Mouse (Mus musculus) forebrain, embryonic 13.5 days (tissue): ENCODE data around the gene Tcea3. TPM values are rescaled to one million over a fixed set of nuclear protein-coding genes. Genes with fewer than 3 reads are reported as not detected.

Experiments used
- ATAC-seq: fragments of 200-750 bp; cut with Nextera tagmentation; 2 replicates; pipeline ENCODE4 v1.8.0; 2017
- H3K27ac ChIP-seq: fragments of 300-500 bp; sonication (generic); 2 replicates; pipeline ENCODE4 v1.5.1; 2015; ENCODE audit warnings: inconsistent platforms, mild to moderate bottlenecking, moderate library complexity
- H3K27me3 ChIP-seq: fragments of 300-500 bp; sonication (generic); 2 replicates; pipeline ENCODE4 v1.6.1; 2015; ENCODE audit warnings: mild to moderate bottlenecking, inconsistent platforms
- H3K36me3 ChIP-seq: fragments of 300-500 bp; sonication (generic); 2 replicates; pipeline ENCODE4 v1.6.1; 2015; ENCODE audit warnings: mild to moderate bottlenecking, inconsistent platforms; ENCODE audit not compliant: poor library complexity, severe bottlenecking
- H3K4me1 ChIP-seq: fragments of 300-500 bp; sonication (generic); 2 replicates; pipeline ENCODE4 v1.6.1; 2015; ENCODE audit warnings: inconsistent platforms
- H3K4me2 ChIP-seq: fragments of 300-500 bp; sonication (generic); 2 replicates; pipeline ENCODE4 v1.6.1; 2015; ENCODE audit warnings: inconsistent platforms, mild to moderate bottlenecking, moderate library complexity
- H3K4me3 ChIP-seq: fragments of 300-500 bp; sonication (generic); 2 replicates; pipeline ENCODE4 v1.5.1; 2015; ENCODE audit warnings: mild to moderate bottlenecking, inconsistent platforms
- H3K9ac ChIP-seq: fragments of 300-500 bp; sonication (generic); 2 replicates; pipeline ENCODE4 v1.6.1; 2015; ENCODE audit warnings: mild to moderate bottlenecking, inconsistent platforms
- H3K9me3 ChIP-seq: fragments of 300-500 bp; sonication (generic); replicated peaks from 2 replicates; pipeline ENCODE4 v1.6.1; 2016; ENCODE audit warnings: inconsistent platforms
- WGBS: fragments of 180-500 bp; shearing (Covaris S2); methylation state at CpG from one replicate; pipeline ENCODE4 v1.1.7; 2015; 5-methylcytosine and 5-hydroxymethylcytosine counted together
- polyA plus RNA-seq: library from polyadenylated mRNA; unstranded; fragments of >200 nt; fragmentation: Nextera tagmentation; extraction: Ambion mirVana; gene quantifications from 2 replicates; pipeline ENCODE4 v1.2.1, GENCODE M21; 2015

Tcea3 gene
- polyA plus RNA-seq, 1 experiment from 2014 or later: 0.66 TPM

DNA sequence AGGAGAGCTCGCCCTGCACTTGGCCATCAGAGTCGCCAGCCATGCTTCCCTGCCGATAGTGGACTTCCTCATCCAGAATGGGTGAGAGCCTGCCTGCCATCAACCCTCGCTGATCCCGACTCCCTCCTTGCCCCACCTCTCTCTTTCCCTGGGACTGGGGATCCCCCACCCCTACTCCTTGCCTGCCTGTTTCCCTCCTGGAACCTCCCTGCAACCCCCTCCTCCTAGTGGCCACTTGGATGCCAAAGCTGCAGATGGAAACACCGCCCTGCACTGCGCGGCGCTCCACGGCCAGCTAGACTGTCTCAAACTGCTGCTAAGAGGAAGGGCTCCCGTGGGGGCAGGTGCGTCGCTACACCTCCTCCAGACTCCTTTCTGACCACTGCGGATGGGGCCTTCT, 7.4 kb upstream of the Tcea3 start:
- Histone ChIP-seq H3K27ac (no peak overlapping the region), H3K36me3 (no peaks in the 10 kb centered on the region), H3K9me3 (0 out of 2 replicates have a peak, but pooled peaks cover 3% of the 10 kb centered on the region), H3K27me3 (peaks cover 51% of the 10 kb centered on the region), H3K4me3 (no peak overlapping the region), H3K9ac (no peak overlapping the region), H3K4me1 (peaks cover 7% of the 10 kb centered on the region; the same call in 1 of the 2 replicates), H3K4me2 (no peak overlapping the region)
- 77% methylated on average over 14 of the region's 14 CpGs for WGBS
- ATAC-seq: no peak

DNA sequence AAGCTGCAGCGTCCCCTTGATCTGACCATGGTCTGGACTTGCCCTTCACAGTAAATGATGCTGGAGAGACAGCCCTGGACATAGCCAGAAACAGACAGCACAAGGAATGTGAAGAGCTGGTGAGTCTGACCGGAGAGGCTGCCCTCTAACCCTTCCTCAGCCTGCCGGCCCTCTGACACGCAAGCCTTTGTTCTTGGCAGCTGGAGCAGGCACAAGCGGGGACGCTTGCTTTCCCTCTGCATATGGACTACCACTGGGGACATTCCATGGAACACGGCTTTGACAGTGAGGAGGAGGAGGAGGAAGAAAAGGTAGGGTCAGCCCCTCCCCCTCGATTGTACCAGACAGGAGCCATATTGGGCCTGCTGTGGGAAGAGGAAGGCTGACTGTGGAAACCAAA, 6.6 kb upstream of the Tcea3 start:
- Histone ChIP-seq H3K27ac (no peak overlapping the region), H3K4me1 (peaks cover 9% of the 10 kb centered on the region; the same call in 1 of the 2 replicates), H3K9ac (no peak overlapping the region), H3K4me3 (no peak overlapping the region), H3K4me2 (no peak overlapping the region), H3K36me3 (no peaks in the 10 kb centered on the region), H3K27me3 (peaks cover 59% of the 10 kb centered on the region), H3K9me3 (0 out of 2 replicates have a peak, but pooled peaks cover 3% of the 10 kb centered on the region)
- 37% methylated on average over 8 of the region's 8 CpGs for WGBS
- no peak for ATAC-seq

DNA sequence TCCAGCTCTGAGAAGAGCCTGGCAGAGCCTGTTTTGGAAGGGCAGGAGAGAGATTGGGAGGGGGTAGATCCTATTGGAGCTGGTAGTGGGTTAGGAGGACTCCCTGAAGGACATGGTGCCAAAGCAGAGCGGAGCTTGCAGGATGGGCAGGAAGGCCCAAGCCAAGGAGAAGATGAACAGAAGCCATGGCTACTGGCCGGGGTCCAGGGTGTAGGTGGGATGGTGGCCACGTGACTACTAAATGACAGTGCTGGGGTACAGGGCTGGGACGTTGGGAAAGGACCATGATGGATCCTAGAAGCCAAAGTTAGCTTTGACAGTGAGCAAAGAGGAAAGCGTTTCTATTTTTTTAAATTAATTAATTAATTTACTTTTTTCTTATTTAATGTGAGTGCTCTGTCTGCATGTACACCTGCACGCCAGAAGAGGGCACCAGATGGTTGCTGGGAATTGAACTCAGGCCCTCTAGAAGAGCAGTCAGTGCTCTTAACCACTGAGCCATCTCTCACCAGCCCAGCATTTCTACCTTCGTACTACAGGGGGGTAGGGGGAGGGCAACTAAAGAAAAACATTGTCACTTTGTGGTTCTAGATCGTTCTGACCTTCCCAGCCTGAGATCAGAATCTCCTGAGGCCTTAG, 5.3 kb upstream of the Tcea3 start:
- Histone ChIP-seq H3K27me3 (peaks cover 68% of the 10 kb centered on the region), H3K9ac (no peak overlapping the region)

DNA sequence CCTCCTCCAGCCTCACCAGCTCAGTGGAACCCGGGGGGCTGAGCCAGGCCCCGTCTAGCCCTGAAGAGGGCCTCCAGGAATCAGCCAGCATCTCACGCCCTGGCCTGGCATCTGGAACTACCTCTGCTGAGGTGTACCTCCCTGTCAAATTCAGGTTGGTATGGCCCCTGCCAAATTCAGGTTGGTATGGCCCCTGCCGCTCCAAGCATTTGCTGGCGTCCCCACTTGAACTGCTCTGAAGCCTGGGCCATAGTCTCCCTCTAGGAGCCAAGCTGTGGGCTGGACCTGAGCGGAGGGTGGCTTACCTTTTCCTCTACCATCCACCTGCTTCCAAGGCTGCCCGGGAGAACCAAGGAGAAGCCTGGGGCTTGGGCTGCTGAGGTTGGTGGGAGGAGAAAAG, 4.8 kb upstream of the Tcea3 start:
- peaks cover 68% of the 10 kb centered on the region for H3K27me3 ChIP-seq

More for the DNA sequence above, 5.3 kb upstream of the Tcea3 start:
- Histone ChIP-seq H3K9me3 (0 out of 2 replicates have a peak, but pooled peaks cover 3% of the 10 kb centered on the region), H3K4me2 (no peak overlapping the region), H3K4me1 (peaks cover 19% of the 10 kb centered on the region), H3K4me3 (no peak overlapping the region), H3K36me3 (no peaks in the 10 kb centered on the region), H3K27ac (no peak overlapping the region)
- WGBS: 43% methylated on average over 8 of the region's 8 CpGs
- no peak for ATAC-seq

DNA sequence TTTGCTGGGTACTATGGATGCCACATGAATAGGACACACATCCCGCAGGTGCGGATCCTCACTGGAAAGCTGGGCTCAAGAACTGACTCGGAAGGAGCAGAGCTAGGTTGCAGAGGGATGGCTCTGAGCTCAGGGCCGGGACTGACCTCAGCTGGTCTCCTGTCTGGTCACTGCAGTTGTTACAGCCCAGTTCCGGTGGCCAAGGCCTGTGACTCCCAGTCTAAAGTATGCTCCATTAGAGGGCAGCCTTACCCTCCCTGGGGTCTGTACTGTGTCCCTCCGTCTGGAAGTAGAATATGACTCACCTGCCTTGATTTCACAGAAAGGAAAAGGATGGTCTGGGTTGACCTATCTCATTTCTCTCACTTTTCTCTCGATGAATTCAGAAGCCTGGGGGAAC, 3.3 kb upstream of the Tcea3 start:
- no peak for ATAC-seq
- Histone ChIP-seq H3K4me1 (peaks cover 33% of the 10 kb centered on the region), H3K36me3 (no peaks in the 10 kb centered on the region), H3K27me3 (peaks cover 68% of the 10 kb centered on the region), H3K9me3 (0 out of 2 replicates have a peak, but pooled peaks cover 3% of the 10 kb centered on the region), H3K4me2 (no peak overlapping the region), H3K27ac (no peak overlapping the region), H3K4me3 (no peak overlapping the region), H3K9ac (no peak overlapping the region)
- WGBS: 65% methylated on average over 7 of the region's 7 CpGs

More for the DNA sequence above, 4.8 kb upstream of the Tcea3 start:
- Histone ChIP-seq H3K4me1 (peaks cover 25% of the 10 kb centered on the region), H3K4me3 (no peak overlapping the region), H3K27ac (no peak overlapping the region), H3K9me3 (0 out of 2 replicates have a peak, but pooled peaks cover 3% of the 10 kb centered on the region), H3K9ac (no peak overlapping the region), H3K4me2 (no peak overlapping the region), H3K36me3 (no peaks in the 10 kb centered on the region)
- no peak for ATAC-seq
- WGBS: 87% methylated on average over 7 of the region's 7 CpGs

DNA sequence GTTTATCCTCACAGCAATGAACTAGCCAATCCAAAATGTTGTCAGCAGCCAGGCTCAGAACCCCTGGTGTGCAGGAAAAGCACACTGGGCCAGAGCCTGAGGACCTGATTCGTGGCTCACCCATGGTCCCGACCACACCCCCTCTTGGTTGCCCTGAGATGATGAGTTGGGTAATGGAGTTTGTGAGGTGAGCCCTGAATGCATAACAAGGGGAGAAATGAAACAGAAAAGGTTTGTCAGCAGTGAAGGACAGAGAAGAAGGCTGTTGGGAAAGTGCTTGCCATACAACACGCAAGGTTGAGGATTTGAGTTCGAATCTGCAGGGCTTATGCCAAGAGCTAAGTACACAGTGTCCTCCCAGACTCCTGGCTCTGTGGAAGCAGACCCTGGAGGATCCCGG, 1.8 kb upstream of the Tcea3 start:
- ATAC-seq: no peak
- no peak overlapping the region for H3K9ac ChIP-seq
- H3K4me3 ChIP-seq: no peak overlapping the region
- H3K27me3 ChIP-seq: peaks cover 72% of the 10 kb centered on the region
- WGBS: 31% methylated on average over 5 of the region's 5 CpGs
- H3K4me2 ChIP-seq: no peak overlapping the region
- no peak overlapping the region for H3K27ac ChIP-seq
- peaks cover 35% of the 10 kb centered on the region for H3K4me1 ChIP-seq
- H3K9me3 ChIP-seq: no peaks in the 10 kb centered on the region
- no peaks in the 10 kb centered on the region for H3K36me3 ChIP-seq

DNA sequence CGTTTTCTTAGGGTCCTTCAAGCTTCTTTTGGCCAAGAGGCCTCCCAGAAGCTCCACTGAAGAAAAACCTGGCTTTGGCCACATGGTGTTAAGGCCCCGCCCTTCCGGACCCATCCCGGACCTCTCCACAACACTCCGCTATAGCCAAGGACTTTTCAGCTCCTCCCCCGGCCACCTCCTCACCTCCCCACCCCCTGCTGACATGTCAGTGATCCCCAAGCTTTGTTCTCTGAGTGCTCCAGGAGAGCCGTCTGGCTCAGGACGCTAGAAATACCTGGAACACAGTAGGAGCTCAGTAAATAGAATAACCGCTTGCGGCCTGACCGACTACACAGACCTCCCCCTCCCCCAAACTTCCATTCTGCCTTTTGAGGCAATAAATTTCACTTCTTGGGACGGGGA, 960 bp upstream of the Tcea3 start:
- Histone ChIP-seq H3K4me2 (no peak overlapping the region), H3K9ac (no peak overlapping the region), H3K27ac (no peak overlapping the region), H3K27me3 (peaks cover 77% of the 10 kb centered on the region), H3K4me3 (no peak overlapping the region), H3K9me3 (no peaks in the 10 kb centered on the region), H3K36me3 (no peaks in the 10 kb centered on the region), H3K4me1 (peaks cover 35% of the 10 kb centered on the region)
- no peak for ATAC-seq
- 2% methylated on average over 12 of the region's 12 CpGs for WGBS

DNA sequence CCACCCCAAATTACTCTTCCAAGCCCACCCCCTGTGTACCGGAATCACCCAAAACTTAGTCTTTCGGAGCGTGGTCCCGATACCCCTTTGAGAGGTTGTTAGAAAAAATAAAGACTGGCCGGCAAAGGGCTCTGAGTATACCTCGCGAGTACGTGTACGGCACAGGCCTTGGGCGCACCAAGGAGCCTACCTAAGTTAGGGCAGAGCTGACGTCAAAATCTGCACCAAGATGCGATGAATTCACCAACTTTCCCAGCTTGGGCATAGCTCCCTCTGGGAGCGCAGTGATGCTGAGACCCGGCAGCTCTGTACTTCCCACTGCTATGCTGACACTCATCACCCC, 172 bp upstream of the Tcea3 start:
- ATAC-seq: no peak
- no peaks in the 10 kb centered on the region for H3K9me3 ChIP-seq
- no peaks in the 10 kb centered on the region for H3K36me3 ChIP-seq
- peak overlapping the region; percentile 70 for H3K4me2 ChIP-seq
- WGBS: 2% methylated on average over 14 of the region's 14 CpGs
- peaks cover 85% of the 10 kb centered on the region for H3K27me3 ChIP-seq
- H3K4me1 ChIP-seq: peaks cover 35% of the 10 kb centered on the region
- peak overlapping the region; percentile 40 for H3K4me3 ChIP-seq
- no peak overlapping the region for H3K9ac ChIP-seq
- H3K27ac ChIP-seq: no peak overlapping the region

DNA sequence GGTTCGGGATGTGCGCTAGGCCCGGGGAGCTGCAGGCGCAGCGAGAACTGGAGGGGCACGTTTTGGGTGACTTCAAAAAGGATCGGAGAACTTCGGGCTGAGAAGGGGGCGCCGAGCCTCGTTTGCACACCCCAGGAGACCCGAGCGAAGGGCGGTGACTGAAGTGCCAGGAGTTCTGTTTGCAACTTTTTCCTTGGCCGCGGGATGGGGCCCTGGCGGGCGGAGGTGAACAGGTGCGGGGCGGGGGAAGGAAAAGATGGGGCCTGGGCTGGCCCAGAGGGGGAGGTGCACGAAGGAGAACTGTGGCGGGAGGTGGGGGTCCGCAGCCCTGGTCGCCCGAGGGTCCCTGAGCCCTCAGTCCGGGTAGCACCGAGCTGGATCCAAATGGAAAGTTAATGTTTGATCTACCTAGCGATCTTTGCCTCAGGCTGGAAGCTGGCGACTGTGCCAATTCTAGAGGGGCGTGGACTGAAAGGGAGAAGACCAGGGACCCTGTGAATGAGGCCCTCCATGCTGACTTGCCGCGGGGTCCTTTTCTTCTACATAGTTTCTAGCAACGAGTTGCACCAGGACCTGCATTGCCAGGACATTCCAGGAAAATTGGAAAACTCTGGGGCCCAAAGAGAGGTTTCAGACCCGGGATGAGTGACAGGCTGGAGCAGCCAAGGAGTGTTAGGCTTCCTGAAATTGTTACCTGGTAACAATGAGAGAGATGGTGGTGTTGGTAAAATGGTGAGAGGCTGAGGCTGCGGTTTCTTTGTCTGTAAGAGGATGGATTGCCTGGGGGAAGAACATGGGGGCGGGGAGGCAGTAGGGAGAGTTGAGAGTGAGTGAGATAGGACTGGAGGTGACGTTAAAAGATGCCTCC, 1.2 kb downstream of the Tcea3 start:
- 1% methylated on average over 37 of the region's 37 CpGs for WGBS
- H3K4me1 ChIP-seq: peaks cover 35% of the 10 kb centered on the region
- no peak for ATAC-seq
- H3K9ac ChIP-seq: 0 out of 2 replicates have a peak overlapping the region, but pooled peaks have one; percentile 40
- no peak overlapping the region for H3K27ac ChIP-seq
- H3K4me3 ChIP-seq: peak overlapping the region; percentile 40
- H3K9me3 ChIP-seq: no peaks in the 10 kb centered on the region
- peaks cover 84% of the 10 kb centered on the region for H3K27me3 ChIP-seq
- H3K4me2 ChIP-seq: peak overlapping the region; percentile 70
- no peaks in the 10 kb centered on the region for H3K36me3 ChIP-seq

DNA sequence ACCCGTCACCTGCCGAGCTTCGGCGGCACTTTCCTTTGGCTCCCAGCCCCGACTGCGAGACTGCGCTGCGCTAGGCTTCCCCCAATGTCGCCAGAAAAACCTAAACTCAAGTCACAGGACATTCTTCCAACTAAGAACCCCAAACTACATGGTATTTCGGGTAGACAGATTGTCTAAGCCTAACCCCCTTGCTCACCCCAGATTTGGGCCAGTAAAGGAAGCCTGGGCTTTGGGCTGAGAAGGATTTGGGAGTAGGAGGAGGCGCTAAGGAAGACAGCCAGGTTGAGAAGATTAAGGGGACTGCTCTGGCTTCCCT, 1.8 kb downstream of the Tcea3 start:
- Histone ChIP-seq H3K9me3 (no peaks in the 10 kb centered on the region), H3K9ac (no peak overlapping the region), H3K27ac (no peak overlapping the region), H3K4me3 (0 out of 2 replicates have a peak overlapping the region, but pooled peaks have one; percentile 40), H3K4me1 (peaks cover 35% of the 10 kb centered on the region), H3K36me3 (no peaks in the 10 kb centered on the region), H3K4me2 (peak overlapping the region; percentile 70), H3K27me3 (peaks cover 78% of the 10 kb centered on the region)
- no peak for ATAC-seq
- 3% methylated on average over 11 of the region's 11 CpGs for WGBS

DNA sequence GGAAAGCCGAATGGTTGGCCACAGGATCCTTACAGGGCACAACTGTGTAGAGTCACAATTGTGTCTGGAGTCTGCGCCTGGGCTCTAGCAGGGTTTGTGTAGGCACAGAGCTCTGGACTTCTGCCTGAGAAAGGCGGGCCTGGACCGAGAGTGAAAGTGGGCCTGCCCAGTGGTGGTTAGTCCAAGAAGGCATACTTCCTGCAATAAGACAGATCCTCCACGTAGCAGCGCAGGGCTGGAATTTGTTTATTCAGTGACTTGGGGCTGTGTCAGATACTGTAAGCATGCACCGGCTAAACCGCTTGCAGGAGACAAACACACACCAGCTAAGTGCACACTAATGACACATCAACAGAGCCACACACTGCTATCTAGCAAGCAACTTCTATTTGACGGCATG, 2.3 kb downstream of the Tcea3 start:
- H3K27ac ChIP-seq: no peak overlapping the region
- H3K27me3 ChIP-seq: peaks cover 74% of the 10 kb centered on the region
- 44% methylated on average over 9 of the region's 9 CpGs for WGBS
- H3K4me3 ChIP-seq: no peak overlapping the region
- peaks cover 35% of the 10 kb centered on the region for H3K4me1 ChIP-seq
- H3K4me2 ChIP-seq: no peak overlapping the region
- no peak overlapping the region for H3K9ac ChIP-seq
- no peaks in the 10 kb centered on the region for H3K9me3 ChIP-seq
- H3K36me3 ChIP-seq: no peaks in the 10 kb centered on the region
- no peak for ATAC-seq

DNA sequence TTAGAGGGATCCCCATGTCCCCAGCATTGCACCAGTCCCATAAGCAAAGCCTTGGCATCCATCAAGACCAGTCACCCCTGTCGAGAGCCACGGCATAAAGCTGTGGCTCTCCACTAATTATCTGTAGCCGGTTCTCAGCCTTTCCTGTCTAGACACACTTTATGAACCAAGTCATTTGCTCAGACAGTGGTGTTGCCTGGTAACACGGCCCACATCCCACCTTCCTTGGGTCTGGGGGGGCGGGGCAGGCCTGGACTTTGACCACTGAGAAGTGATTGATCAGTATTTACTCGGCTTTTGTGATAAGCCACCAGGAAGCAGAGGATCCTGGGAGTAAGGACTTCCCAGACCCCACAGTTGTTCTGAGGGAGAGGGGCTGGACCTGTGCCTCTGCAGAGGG, 8.4 kb downstream of the Tcea3 start:
- peaks cover 14% of the 10 kb centered on the region for H3K27me3 ChIP-seq

More for the DNA sequence above, 8.4 kb downstream of the Tcea3 start:
- no peak overlapping the region for H3K9ac ChIP-seq
- H3K4me3 ChIP-seq: no peak overlapping the region
- no peaks in the 10 kb centered on the region for H3K9me3 ChIP-seq
- no peak overlapping the region for H3K4me2 ChIP-seq
- H3K27ac ChIP-seq: no peak overlapping the region
- H3K4me1 ChIP-seq: 0 out of 2 replicates have a peak, but pooled peaks cover 4% of the 10 kb centered on the region
- ATAC-seq: no peak
- 71% methylated on average over 6 of the region's 6 CpGs for WGBS
- H3K36me3 ChIP-seq: no peaks in the 10 kb centered on the region
